Mouse (Mus musculus): ENCODE measurements around the gene Trip10.

DNA sequence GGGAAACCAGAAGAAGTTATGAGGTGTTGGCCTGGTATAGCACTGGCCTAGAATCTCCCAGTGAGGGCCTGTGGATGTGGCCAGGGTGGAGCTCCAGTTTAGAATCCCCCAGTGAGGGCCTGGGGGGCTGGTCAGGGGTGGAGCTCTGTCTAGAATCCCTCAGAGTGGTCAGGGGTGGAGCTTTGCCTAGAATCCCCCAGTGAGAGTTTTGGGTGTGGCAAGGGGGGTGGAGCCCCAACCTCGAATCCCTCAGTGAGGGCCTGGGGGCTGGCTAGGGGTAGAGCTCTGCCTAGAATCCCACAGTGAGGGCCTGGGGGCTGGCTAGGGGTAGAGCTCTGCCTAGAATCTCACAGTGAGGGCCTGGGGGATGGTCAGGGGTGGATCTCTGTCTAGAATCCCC, 12.5 kb downstream of the Trip10 start:
- TF ChIP-seq CTCF (IDR thresholded peaks at IDR 0.05; ENCODE audit: low read depth, low read length) (no peak), GATA1 (IDR thresholded peaks at IDR 0.05; ENCODE audit: borderline replicate concordance, low read length) (no peak), GATA2 (IDR thresholded peaks at IDR 0.05; ENCODE audit: borderline replicate concordance, low read depth, low read length) (no peak), POLR2AphosphoS5 (IDR thresholded peaks at IDR 0.05; ENCODE audit: insufficient replicate concordance, low read depth, low read length) (no peak)
